Mouse (Mus musculus): ENCODE data around the gene Rgs5.

The Rgs5 gene

GRCm38 (mm10) chr1:169726319-169726718 is 71.0 kb downstream of the Rgs5 start:
- no peak for DNase-seq (ENCODE audit: low spot score in 2 of 2)

GRCm38 (mm10) chr1:169730599-169731100 is 75.3 kb downstream of the Rgs5 start:
- no peak for DNase-seq (ENCODE audit: low spot score in 2 of 2)

- no peak for DNase-seq (ENCODE audit: low spot score in 2 of 2)
These were observed 80.8 kb downstream of the Rgs5 start for GRCm38 (mm10) chr1:169736139-169736538.

GRCm38 (mm10) chr1:169737231-169737630 is 81.9 kb downstream of the Rgs5 start:
- no peak for DNase-seq (ENCODE audit: low spot score in 2 of 2)

GRCm38 (mm10) chr1:169741147-169741546 is 85.8 kb downstream of the Rgs5 start:
- no peak for DNase-seq (ENCODE audit: low spot score in 2 of 2)

All from right cerebral cortex, postnatal 10 days (tissue).